Mouse (Mus musculus) Patski (cell line): ENCODE measurements around the gene Aldh3b3. TPM values are rescaled to one million over a fixed set of nuclear protein-coding genes. Genes with fewer than 3 reads are reported as not detected.

Experiments
- ATAC-seq: fragments of 100-300 bp; one replicate; pipeline ENCODE4 v1.8.0; 2021
- CTCF ChIA-PET: fragments of 350-600 bp; sonication (Branson Sonifier 250); formaldehyde crosslinking; loops from one replicate; lab custom pipeline; 2022; ENCODE audit warnings: inconsistent platforms; lab: Charles Lee
- POLR2A ChIA-PET: fragments of 350-600 bp; sonication (Branson Sonifier 250); formaldehyde crosslinking; loops from one replicate; lab custom pipeline; 2022; ENCODE audit warnings: antibody characterized with exemption, inconsistent platforms; lab: Charles Lee
- DNase-seq: peaks from one replicate; pipeline ENCODE4 v3.0.0-alpha.2; 2011; ENCODE audit warnings: low read depth, low spot score
- H3K27me3 ChIP-seq: fragments of 371-371 bp; one replicate; pipeline ENCODE4 v1.5.1; 2021
- CTCF ChIP-seq: fragments of 100-300 bp; IDR thresholded peaks from one replicate; pipeline ENCODE4 v1.5.1; 2021
- in situ Hi-C: fragments of 300-500 bp; cut with MboI; formaldehyde crosslinking; loops from 3 replicates; pipeline ENCODE4 v1.11.1; 2018; ENCODE audit warnings: low pct_unique_long_range_greater_than_20kb, mixed read lengths
- polyA plus RNA-seq: library from polyadenylated mRNA; unstranded; gene quantifications from one replicate; pipeline ENCODE4 v1.2.3, GENCODE M21; 2021

Aldh3b3 gene
- polyA plus RNA-seq, 1 experiment from 2014 or later, result 0.17 TPM

- no peaks in the 10 kb centered on the region for H3K27me3 ChIP-seq
- no peak for DNase-seq
- TF ChIP-seq CTCF, result no peak
- in situ Hi-C loops, result no loop called here
- no peak for ATAC-seq
- POLR2A ChIA-PET, result interaction anchor here (0.7 kb wide), 1 partner anchor 23 kb away, joined by 3 read pairs; no protein-coding TSS in a partner anchor
- CTCF ChIA-PET, result interaction anchor here (1.3 kb wide), 1 partner anchor 58 kb away, joined by 4 read pairs; no protein-coding TSS in a partner anchor
These were observed 46.6 kb downstream of the Aldh3b3 start for GRCm38 (mm10) chr19:4005091-4005490.

GRCm38 (mm10) chr19:4005971-4006370, 47.5 kb downstream of the Aldh3b3 start:
- in situ Hi-C loops, result no loop called here
- H3K27me3 ChIP-seq, result no peaks in the 10 kb centered on the region
- ChIA-PET POLR2A (no interaction called here), CTCF (no interaction called here)
- DNase-seq (no peak), ATAC-seq (no peak)
- TF ChIP-seq CTCF, result no peak

- DNase-seq (no peak), ATAC-seq (no peak)
- in situ Hi-C loops, result no loop called here
- no peak for TF ChIP-seq CTCF
- CTCF ChIA-PET, result interaction anchor here (0.8 to 2.7 kb wide), 3 partner anchors 12 to 65 kb away, joined by 4 to 14 read pairs (median 8); no protein-coding TSS in a partner anchor
- POLR2A ChIA-PET, result interaction anchor here (1.2 to 2.9 kb wide), 3 partner anchors 8 to 15 kb away, joined by 5 to 14 read pairs (median 5); partner anchors contain the start of genes Doc2g, Gm49405 and Nudt8
- no peaks in the 10 kb centered on the region for H3K27me3 ChIP-seq
These were observed 52.6 kb downstream of the Aldh3b3 start for GRCm38 (mm10) chr19:4011086-4011485.

GRCm38 (mm10) chr19:4012432-4013022, 54.1 kb downstream of the Aldh3b3 start, which contains the start of gene Ndufv1:
TSS of gene Ndufv1 (minus strand) at chr19:4012806.
- DNase-seq (peak; percentile 98), ATAC-seq (peak; percentile 94)
- CTCF ChIA-PET, result interaction anchor here (0.8 to 3.1 kb wide), 16 partner anchors 10 to 96 kb away, joined by 3 to 31 read pairs (median 5); partner anchors contain the start of genes Acy3, Aldh3b1, Aldh3b3 and Doc2g
- POLR2A ChIA-PET, result interaction anchor here (2.9 kb wide), 1 partner anchor 12 kb away, joined by 14 read pairs; the partner anchor contains the start of genes Gm49405 and Nudt8
- no peaks in the 10 kb centered on the region for H3K27me3 ChIP-seq
- TF ChIP-seq CTCF, result no peak
- in situ Hi-C loops, result no loop called here

- no peak for DNase-seq
- no peaks in the 10 kb centered on the region for H3K27me3 ChIP-seq
- in situ Hi-C loops, result no loop called here
- ChIA-PET CTCF (interaction anchor here (0.9 to 3.1 kb wide), 16 partner anchors 11 to 97 kb away, joined by 3 to 31 read pairs (median 5); partner anchors contain the start of genes Acy3, Aldh3b1, Aldh3b3 and Doc2g), POLR2A (no interaction called here)
- no peak for ATAC-seq
- no peak for TF ChIP-seq CTCF
These were observed 54.6 kb downstream of the Aldh3b3 start for GRCm38 (mm10) chr19:4013066-4013465.

- POLR2A ChIA-PET, result no interaction called here
- no peak for TF ChIP-seq CTCF
- DNase-seq, result no peak
- ATAC-seq, result no peak
- in situ Hi-C loops, result loop anchor here (5.0 kb wide), 2 partner anchors 37 to 72 kb away; no protein-coding TSS in a partner anchor
- CTCF ChIA-PET, result interaction anchor here (1.2 to 3.1 kb wide), 2 partner anchors 33 to 68 kb away, joined by 4 to 31 read pairs; partner anchors contain the start of gene Gstp2
- no peaks in the 10 kb centered on the region for H3K27me3 ChIP-seq
These were observed 56.4 kb downstream of the Aldh3b3 start for GRCm38 (mm10) chr19:4014802-4015201.

GRCm38 (mm10) chr19:4015635-4016034, 57.2 kb downstream of the Aldh3b3 start:
- ATAC-seq, result no peak
- CTCF ChIA-PET, result interaction anchor here (1.2 to 1.5 kb wide), 2 partner anchors 32 to 69 kb away, joined by 4 read pairs; no protein-coding TSS in a partner anchor
- DNase-seq, result no peak
- POLR2A ChIA-PET, result no interaction called here
- TF ChIP-seq CTCF, result no peak
- no peaks in the 10 kb centered on the region for H3K27me3 ChIP-seq
- in situ Hi-C loops, result loop anchor here (5.0 kb wide), 2 partner anchors 37 to 72 kb away; no protein-coding TSS in a partner anchor

- H3K27me3 ChIP-seq, result no peaks in the 10 kb centered on the region
- DNase-seq (no peak), ATAC-seq (no peak)
- ChIA-PET POLR2A (no interaction called here), CTCF (interaction anchor here (1.7 to 6.5 kb wide), 4 partner anchors 16 to 34 kb away, joined by 7 to 74 read pairs (median 10); partner anchors contain the start of gene Gstp2)
- no peak for TF ChIP-seq CTCF
- in situ Hi-C loops, result loop anchor here (5.0 kb wide), 2 partner anchors 34 to 69 kb away; no protein-coding TSS in a partner anchor
These were observed 59.6 kb downstream of the Aldh3b3 start for GRCm38 (mm10) chr19:4017921-4018587.

- DNase-seq (peak; percentile 64), ATAC-seq (peak; percentile 67)
- ChIA-PET POLR2A (interaction anchor here (1.0 kb wide), 2 partner anchors 27 to 29 kb away, joined by 4 read pairs; partner anchors contain the start of gene Gstp2), CTCF (interaction anchor here (0.8 to 6.5 kb wide), 11 partner anchors 15 to 230 kb away, joined by 3 to 74 read pairs (median 4); partner anchors contain the start of genes Cdk2ap2, Gstp1 and Gstp2)
- TF ChIP-seq CTCF, result peak; percentile 98
- H3K27me3 ChIP-seq, result no peaks in the 10 kb centered on the region
- in situ Hi-C loops, result loop anchor here (5.0 kb wide), 2 partner anchors 33 to 68 kb away; no protein-coding TSS in a partner anchor
These were observed 60.5 kb downstream of the Aldh3b3 start for GRCm38 (mm10) chr19:4018743-4019583.

Other genes starting within 250 kb of the Aldh3b3 start
- 35.0 TPM for gene Kmt5b, start 191.2 kb upstream of the Aldh3b3 start, polyA plus RNA-seq
- 169 TPM for gene Chka, start 106.9 kb upstream of the Aldh3b3 start, polyA plus RNA-seq
- gene Tcirg1, start 51.5 kb upstream of the Aldh3b3 start, polyA plus RNA-seq, result 80.3 TPM
- 232 TPM for gene Ndufs8, start 45.9 kb upstream of the Aldh3b3 start, polyA plus RNA-seq
- gene Aldh3b1, start 28.8 kb upstream of the Aldh3b3 start, polyA plus RNA-seq, result 22.2 TPM
- gene Unc93b1, start 23.5 kb upstream of the Aldh3b3 start, polyA plus RNA-seq, result not detected
- 0.05 TPM for gene Aldh3b2, start 13.7 kb downstream of the Aldh3b3 start, polyA plus RNA-seq
- 3.9 TPM for gene Acy3, start 27.9 kb downstream of the Aldh3b3 start, polyA plus RNA-seq
- gene Tbx10, start 34.1 kb downstream of the Aldh3b3 start, polyA plus RNA-seq, result 0.03 TPM
- gene Nudt8, start 41.9 kb downstream of the Aldh3b3 start, polyA plus RNA-seq, result 35.1 TPM
- gene Gm49405, start 42.0 kb downstream of the Aldh3b3 start, polyA plus RNA-seq, result 3.1 TPM
- gene Doc2g, start 44.7 kb downstream of the Aldh3b3 start, polyA plus RNA-seq, result 7.1 TPM
- 231 TPM for gene Ndufv1, start 54.2 kb downstream of the Aldh3b3 start, polyA plus RNA-seq
- 1,288 TPM for gene Gstp1, start 79.3 kb downstream of the Aldh3b3 start, polyA plus RNA-seq
- gene Gstp2, start 87.4 kb downstream of the Aldh3b3 start, polyA plus RNA-seq, result 379 TPM
- not detected for gene Gstp3, start 100.9 kb downstream of the Aldh3b3 start, polyA plus RNA-seq
- gene Cabp2, start 122.9 kb downstream of the Aldh3b3 start, polyA plus RNA-seq, result not detected
- 93.8 TPM for gene Cdk2ap2, start 138.5 kb downstream of the Aldh3b3 start, polyA plus RNA-seq
- 109 TPM for gene Pitpnm1, start 141.4 kb downstream of the Aldh3b3 start, polyA plus RNA-seq
- 149 TPM for gene Aip, start 167.2 kb downstream of the Aldh3b3 start, polyA plus RNA-seq
- not detected for gene Gpr152, start 181.1 kb downstream of the Aldh3b3 start, polyA plus RNA-seq
- 0.17 TPM for gene Cabp4, start 185.4 kb downstream of the Aldh3b3 start, polyA plus RNA-seq
- 321 TPM for gene Coro1b, start 190.0 kb downstream of the Aldh3b3 start, polyA plus RNA-seq
- 0.62 TPM for gene Ptprcap, start 195.0 kb downstream of the Aldh3b3 start, polyA plus RNA-seq
- 43.0 TPM for gene Rps6kb2, start 204.7 kb downstream of the Aldh3b3 start, polyA plus RNA-seq
- 13.7 TPM for gene Carns1, start 216.8 kb downstream of the Aldh3b3 start, polyA plus RNA-seq
- 1.9 TPM for gene Tbc1d10c, start 232.6 kb downstream of the Aldh3b3 start, polyA plus RNA-seq
- gene Ppp1ca, start 233.4 kb downstream of the Aldh3b3 start, polyA plus RNA-seq, result 674 TPM
- gene Rad9a, start 243.0 kb downstream of the Aldh3b3 start, polyA plus RNA-seq, result 33.9 TPM